Mouse (Mus musculus): ENCODE measurements around the gene Prss1.
"Not testable (repeated sequence)": the region's sequence is repeated elsewhere in the genome, so short reads cannot be mapped to it uniquely, and the experiment has no call there.

DNA sequence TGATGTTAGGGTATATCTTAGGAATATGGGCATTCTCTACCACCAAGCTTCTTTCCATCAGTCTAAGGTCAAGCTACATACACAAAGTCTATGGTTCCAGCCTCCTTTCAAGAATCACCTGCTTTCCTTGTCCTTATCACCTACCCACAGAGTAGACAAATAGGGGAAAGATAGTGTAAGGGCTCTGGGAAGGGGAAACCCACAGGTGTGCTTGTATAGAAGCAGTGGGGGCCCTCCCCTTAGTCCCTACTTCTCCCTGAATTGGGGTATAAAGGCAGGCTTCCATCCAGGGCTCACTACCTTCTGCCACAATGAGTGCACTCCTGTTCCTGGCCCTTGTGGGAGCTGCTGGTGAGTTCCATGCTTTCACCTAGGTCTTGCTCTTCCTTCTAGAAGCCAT is at the start of gene Prss1:
- not testable (repeated sequence) for TF ChIP-seq CTCF, EP300 (IDR thresholded peaks at IDR 0.05)

All from lung, postnatal 0 days (tissue).